Mouse (Mus musculus): Measurements from ENCODE around the gene Plac8.

GRCm38 (mm10) chr5:100526164-100526563, 45.9 kb downstream of the Plac8 start:
- no peak for TF ChIP-seq POLR2A (IDR thresholded peaks at IDR 0.05; ENCODE audit: low read depth, low read length)
- TF ChIP-seq CTCF (IDR thresholded peaks at IDR 0.05; ENCODE audit: extremely low read depth, insufficient read depth, insufficient read length, insufficient replicate concordance): no peak

Data from spleen, adult 2 months (tissue).